Mouse (Mus musculus) cortical plate, adult 2 months (tissue): ENCODE results near the gene Hectd2. TPM values are rescaled to one million over a fixed set of nuclear protein-coding genes. Genes with fewer than 3 reads are reported as not detected.

ENCODE experiments used
- H3K27ac ChIP-seq: fragments of 200-500 bp; 2 replicates; pipeline ENCODE4 v1.5.1; 2012; ENCODE audit warnings: low read length, control low read depth, inconsistent platforms; ENCODE audit not compliant: insufficient read depth
- H3K4me1 ChIP-seq: fragments of 200-500 bp; 2 replicates; pipeline ENCODE4 v1.6.1; 2011; ENCODE audit warnings: low read length; ENCODE audit not compliant: control insufficient read depth, insufficient read depth
- H3K4me3 ChIP-seq: fragments of 200-500 bp; 2 replicates; pipeline ENCODE4 v1.5.1; 2011; ENCODE audit warnings: mild to moderate bottlenecking, low read length, control low read depth; ENCODE audit not compliant: insufficient read depth
- CTCF ChIP-seq: fragments of 200-500 bp; IDR thresholded peaks from 2 replicates; pipeline ENCODE4 v1.5.1; 2011; ENCODE audit warnings: mild to moderate bottlenecking, control low read depth, low read length; ENCODE audit not compliant: insufficient read depth; ENCODE audit errors: extremely low read depth
- POLR2A ChIP-seq: fragments of 200-500 bp; IDR thresholded peaks from 2 replicates; pipeline ENCODE4 v1.6.1; 2011; ENCODE audit warnings: mild to moderate bottlenecking, low read length, control low read depth; ENCODE audit not compliant: insufficient read depth; ENCODE audit errors: extremely low read depth
- polyA plus RNA-seq: library from polyadenylated mRNA; depleted of rRNA; stranded (reverse); fragments of >200 nt; gene quantifications from 2 replicates; pipeline ENCODE4 v1.2.3, GENCODE M21; 2012

Hectd2 gene
- polyA plus RNA-seq, 1 experiment = 12.8 TPM

GRCm38 (mm10) chr19:36534766-36535140 lies 19.7 kb upstream of the Hectd2 start:
- peaks cover 6% of the 10 kb centered on the region for H3K4me1 ChIP-seq
- TF ChIP-seq POLR2A (no peak), CTCF (no peak)
- H3K27ac ChIP-seq = no peak overlapping the region
- peak overlapping the region; percentile 28; the same call in 1 of the 2 replicates for H3K4me3 ChIP-seq

GRCm38 (mm10) chr19:36535186-36535585 lies 19.3 kb upstream of the Hectd2 start:
- Histone ChIP-seq H3K27ac (no peak overlapping the region), H3K4me1 (peaks cover 6% of the 10 kb centered on the region), H3K4me3 (peak overlapping the region; percentile 28; the same call in 1 of the 2 replicates)
- TF ChIP-seq CTCF = no peak
- no peak for TF ChIP-seq POLR2A

- peaks cover 6% of the 10 kb centered on the region for H3K4me1 ChIP-seq
- TF ChIP-seq POLR2A (no peak), CTCF (no peak)
- no peak overlapping the region for H3K4me3 ChIP-seq
- H3K27ac ChIP-seq = no peak overlapping the region
These were observed 18.6 kb upstream of the Hectd2 start for GRCm38 (mm10) chr19:36535878-36536277.

- H3K4me1 ChIP-seq = peaks cover 6% of the 10 kb centered on the region
- no peak for TF ChIP-seq POLR2A
- TF ChIP-seq CTCF = no peak
- H3K4me3 ChIP-seq = no peak overlapping the region
- H3K27ac ChIP-seq = no peak overlapping the region
These were observed 17.5 kb upstream of the Hectd2 start for GRCm38 (mm10) chr19:36536929-36537328.

- Histone ChIP-seq H3K4me3 (no peak overlapping the region), H3K27ac (no peak overlapping the region), H3K4me1 (peaks cover 6% of the 10 kb centered on the region)
- peak; percentile 55; the same call in 1 of the 2 replicates for TF ChIP-seq CTCF
- TF ChIP-seq POLR2A = no peak
These were observed 15.9 kb upstream of the Hectd2 start for GRCm38 (mm10) chr19:36538528-36538927.

DNA sequence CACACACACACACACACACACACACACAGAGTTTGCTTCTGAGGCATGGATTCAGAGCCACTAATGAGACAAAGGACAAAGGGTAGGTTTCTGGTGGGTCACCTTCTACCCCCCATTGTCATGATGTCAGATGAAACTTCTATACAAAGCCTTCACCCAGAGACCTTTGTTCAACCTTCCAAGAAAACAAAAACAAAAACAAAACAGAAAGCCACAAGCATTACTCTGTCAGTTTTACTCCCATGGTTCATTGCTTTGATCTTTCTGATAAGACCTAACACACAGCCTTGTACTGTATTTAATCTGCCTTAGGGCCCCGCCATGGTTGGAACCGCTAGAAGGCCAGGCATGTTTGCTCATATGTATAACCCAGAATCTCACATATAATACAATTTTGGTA lies 15.1 kb upstream of the Hectd2 start:
- no peak overlapping the region for H3K27ac ChIP-seq
- no peak for TF ChIP-seq CTCF
- TF ChIP-seq POLR2A = no peak

GRCm38 (mm10) chr19:36540012-36540606 lies 14.3 kb upstream of the Hectd2 start:
- TF ChIP-seq CTCF (no peak), POLR2A (no peak)
- Histone ChIP-seq H3K4me1 (peaks cover 2% of the 10 kb centered on the region; the same call in 1 of the 2 replicates), H3K27ac (no peak overlapping the region), H3K4me3 (no peak overlapping the region)

More for the DNA sequence above, 15.1 kb upstream of the Hectd2 start:
- Histone ChIP-seq H3K4me3 (no peak overlapping the region), H3K4me1 (peaks cover 4% of the 10 kb centered on the region)

DNA sequence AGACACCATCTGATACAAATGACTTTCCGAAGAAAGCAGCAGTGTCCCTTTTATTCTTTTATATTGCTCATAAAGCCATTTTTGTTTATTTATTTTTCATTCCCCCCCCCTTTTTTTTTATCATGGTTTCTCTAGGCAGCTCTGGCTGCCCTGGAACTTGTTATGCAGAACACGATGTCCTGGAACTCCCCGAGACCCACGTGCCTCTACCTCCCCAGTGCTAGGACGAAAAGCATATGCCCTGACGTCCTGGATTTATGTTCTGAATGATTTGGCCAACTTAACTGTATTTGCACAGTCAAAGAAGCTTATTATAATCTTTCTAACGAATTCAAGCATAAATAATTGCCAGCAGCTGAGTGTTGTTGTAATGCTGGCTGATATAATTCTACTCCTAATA lies 13.7 kb upstream of the Hectd2 start:
- peaks cover 2% of the 10 kb centered on the region; the same call in 1 of the 2 replicates for H3K4me1 ChIP-seq
- no peak overlapping the region for H3K4me3 ChIP-seq
- H3K27ac ChIP-seq = no peak overlapping the region
- TF ChIP-seq POLR2A (no peak), CTCF (no peak)

DNA sequence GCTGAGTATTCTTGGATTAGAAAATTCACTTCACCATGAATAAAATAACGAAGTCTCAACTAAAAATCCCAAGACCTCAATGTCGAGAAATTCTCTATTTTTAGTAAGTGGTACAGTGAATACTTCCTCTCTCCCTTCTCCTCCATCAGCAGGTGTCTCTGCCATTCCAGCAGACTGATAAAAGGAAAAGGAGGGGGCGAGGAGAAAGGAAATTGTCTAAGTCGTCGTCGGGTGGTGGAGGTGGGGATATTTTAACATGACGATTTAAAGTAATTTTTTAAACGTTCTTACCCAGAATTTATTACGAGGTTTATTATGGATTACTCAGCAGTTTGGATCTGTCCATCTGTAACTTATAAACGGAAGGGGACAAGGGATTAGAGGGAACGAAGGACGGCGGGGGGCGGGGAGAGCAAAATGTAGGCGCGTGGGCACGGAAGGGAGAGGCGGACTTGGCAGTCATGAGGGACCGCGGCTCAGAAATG lies 836 bp upstream of the Hectd2 start:
- Histone ChIP-seq H3K4me1 (no peaks in the 10 kb centered on the region), H3K27ac (peak overlapping the region; percentile 99), H3K4me3 (peak overlapping the region; percentile 71)
- no peak for TF ChIP-seq POLR2A
- TF ChIP-seq CTCF = no peak
